Mouse (Mus musculus) c-Kit-negative CD71-positive TER-119-positive erythroid progenitor cells, embryonic 14.5 days (primary cell): ENCODE measurements at regions not wholly inside any gene's neighbourhood (a gene's known extent, or its start where the extent isn't known, plus 50 kb on each side); places are given as distances from the start of the nearest gene placed in this dataset.

Source experiments
- DNase-seq: peaks from one replicate; pipeline ENCODE4 v3.0.0-alpha.2; 2013; ENCODE audit warnings: low read depth, low spot score

- DNase-seq: no peak
These were observed 188.0 kb upstream of the Plppr1 start for GRCm38 (mm10) chr4:48871105-48871504.

GRCm38 (mm10) chr4:48889074-48889592 is 169.9 kb upstream of the Plppr1 start:
- DNase-seq: no peak

GRCm38 (mm10) chr4:48904551-48904950 is 154.5 kb upstream of the Plppr1 start:
- DNase-seq: no peak

- DNase-seq: no peak
These were observed 153.7 kb upstream of the Plppr1 start for GRCm38 (mm10) chr4:48905196-48905867.

GRCm38 (mm10) chr4:48909161-48909560 is 149.9 kb upstream of the Plppr1 start:
- DNase-seq: no peak

GRCm38 (mm10) chr4:48913301-48913700 is 145.8 kb upstream of the Plppr1 start:
- DNase-seq: no peak

- no peak for DNase-seq
These were observed 134.3 kb upstream of the Plppr1 start for GRCm38 (mm10) chr4:48924576-48925459.

- DNase-seq: no peak
These were observed 120.7 kb upstream of the Plppr1 start for GRCm38 (mm10) chr4:48938420-48938819.

GRCm38 (mm10) chr4:48938892-48939291 is 120.2 kb upstream of the Plppr1 start:
- no peak for DNase-seq

- no peak for DNase-seq
These were observed 113.7 kb upstream of the Plppr1 start for GRCm38 (mm10) chr4:48945266-48945818.

- no peak for DNase-seq
These were observed 106.1 kb upstream of the Plppr1 start for GRCm38 (mm10) chr4:48952965-48953364.

- DNase-seq: no peak
These were observed 83.3 kb upstream of the Plppr1 start for GRCm38 (mm10) chr4:48975810-48976209.

- DNase-seq: no peak
These were observed 67.1 kb upstream of the Plppr1 start for GRCm38 (mm10) chr4:48992021-48992420.
